Mouse (Mus musculus) limb, embryonic 13.5 days (tissue): ENCODE results near the gene Fmo2. TPM values are rescaled to one million over a fixed set of nuclear protein-coding genes. Genes with fewer than 3 reads are reported as not detected.

ENCODE experiments used
- ATAC-seq: fragments of 200-750 bp; cut with Nextera tagmentation; 2 replicates; pipeline ENCODE4 v1.8.0; 2017; ENCODE audit warnings: low read depth, moderate number of reproducible peaks, moderate TSS enrichment; ENCODE audit not compliant: low FRiP score
- H3K27ac ChIP-seq: fragments of 300-500 bp; sonication (generic); 2 replicates; pipeline ENCODE4 v1.5.1; 2015; ENCODE audit warnings: inconsistent platforms, mild to moderate bottlenecking, moderate library complexity
- H3K27me3 ChIP-seq: fragments of 300-500 bp; sonication (generic); 2 replicates; pipeline ENCODE4 v1.6.1; 2015; ENCODE audit warnings: mild to moderate bottlenecking, inconsistent platforms
- H3K36me3 ChIP-seq: fragments of 300-500 bp; sonication (generic); 2 replicates; pipeline ENCODE4 v1.6.1; 2015; ENCODE audit warnings: inconsistent platforms, mild to moderate bottlenecking, moderate library complexity
- H3K4me1 ChIP-seq: fragments of 300-500 bp; sonication (generic); 2 replicates; pipeline ENCODE4 v1.6.1; 2015; ENCODE audit warnings: inconsistent platforms
- H3K4me2 ChIP-seq: fragments of 300-500 bp; sonication (generic); replicated peaks from 2 replicates; pipeline ENCODE4 v1.6.1; 2015; ENCODE audit warnings: inconsistent platforms, mild to moderate bottlenecking, moderate library complexity
- H3K4me3 ChIP-seq: fragments of 300-500 bp; sonication (generic); 2 replicates; pipeline ENCODE4 v1.5.1; 2015; ENCODE audit warnings: moderate library complexity, mild to moderate bottlenecking, inconsistent platforms
- H3K9ac ChIP-seq: fragments of 300-500 bp; sonication (generic); 2 replicates; pipeline ENCODE4 v1.6.1; 2015; ENCODE audit warnings: mild to moderate bottlenecking, inconsistent platforms
- H3K9me3 ChIP-seq: fragments of 300-500 bp; sonication (generic); 2 replicates; pipeline ENCODE4 v1.6.1; 2016; ENCODE audit warnings: inconsistent platforms
- WGBS: fragments of 180-500 bp; shearing (Covaris S2); methylation state at CpG from one replicate; pipeline ENCODE4 v1.1.7; 2015; 5-methylcytosine and 5-hydroxymethylcytosine counted together
- polyA plus RNA-seq: library from polyadenylated mRNA; unstranded; fragments of >200 nt; fragmentation: Nextera tagmentation; extraction: Ambion mirVana; gene quantifications from 2 replicates; pipeline ENCODE4 v1.2.1, GENCODE M21; 2015

Fmo2 gene
- polyA plus RNA-seq, 1 experiment from 2014 or later, result 0.45 TPM

- H3K36me3 ChIP-seq, result no peaks in the 10 kb centered on the region
- H3K4me1 ChIP-seq, result peaks cover 12% of the 10 kb centered on the region
- 0 out of 2 replicates have a peak, but pooled peaks cover 5% of the 10 kb centered on the region for H3K9me3 ChIP-seq
- ATAC-seq, result peak; percentile 66
- H3K4me2 ChIP-seq, result peak overlapping the region; percentile 27
- no peaks in the 10 kb centered on the region for H3K27me3 ChIP-seq
- 3% methylated on average over 5 of the region's 5 CpGs for WGBS
- peak overlapping the region; percentile 61; the same call in 1 of the 2 replicates for H3K27ac ChIP-seq
- H3K9ac ChIP-seq, result no peak overlapping the region
- no peak overlapping the region for H3K4me3 ChIP-seq
Measured at GRCm38 (mm10) chr1:162831838-162832573, 66.5 kb downstream of the Fmo2 start.

Other genes starting within 250 kb of the Fmo2 start
- not detected in 2 replicates for gene Myocos, start 240.5 kb downstream of the Fmo2 start, polyA plus RNA-seq
- 194 and 195 TPM in 2 replicates for gene Prrc2c, start 158.2 kb downstream of the Fmo2 start, polyA plus RNA-seq
- 0.23 and 0.51 TPM in 2 replicates for gene Fmo4, start 84.8 kb downstream of the Fmo2 start, polyA plus RNA-seq
- 12.0 and 14.9 TPM in 2 replicates for gene Fmo1, start 32.1 kb downstream of the Fmo2 start, polyA plus RNA-seq
- 0.40 and 0.66 TPM in 2 replicates for gene Fmo6, start 38.8 kb upstream of the Fmo2 start, polyA plus RNA-seq
- gene Fmo3, start 85.8 kb upstream of the Fmo2 start, polyA plus RNA-seq, result not detected in 2 replicates
- not detected in 2 replicates for gene Mroh9, start 186.9 kb upstream of the Fmo2 start, polyA plus RNA-seq